Mouse (Mus musculus) olfactory bulb, adult 2 months (tissue): ENCODE data around the gene Mgarp.

ENCODE experiments used
- CTCF ChIP-seq: fragments of 200-500 bp; IDR thresholded peaks from 2 replicates; pipeline ENCODE4 v1.5.1; 2012; ENCODE audit warnings: low read depth, mild to moderate bottlenecking, low read length, moderate library complexity; ENCODE audit not compliant: insufficient read depth
- POLR2A ChIP-seq: fragments of 200-500 bp; IDR thresholded peaks from 2 replicates; pipeline ENCODE4 v1.6.1; 2012; ENCODE audit warnings: mild to moderate bottlenecking, low read depth, low read length, moderate library complexity; ENCODE audit not compliant: insufficient read depth

DNA sequence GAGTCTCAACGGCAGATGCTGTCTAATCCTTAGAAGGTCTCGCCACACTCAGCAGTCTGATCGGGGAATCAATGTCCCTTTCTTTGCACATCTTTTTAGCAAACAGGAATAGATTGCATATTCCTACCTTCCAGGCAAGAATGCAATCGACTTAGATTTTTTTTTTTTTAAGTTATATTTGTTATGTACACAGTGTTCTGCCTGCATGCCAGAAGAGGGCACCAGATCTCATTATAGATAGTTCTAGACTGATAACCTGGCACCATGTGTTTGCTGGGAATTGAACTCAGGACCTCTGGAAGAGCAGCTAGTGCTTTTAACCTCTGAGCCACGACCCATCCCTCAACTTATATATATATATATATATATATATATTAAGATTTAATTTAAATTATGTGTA, 23.0 kb downstream of the Mgarp start:
- TF ChIP-seq CTCF: no peak
- TF ChIP-seq POLR2A: no peak
